ENCODE assay signal across 27 mouse cellular contexts in the genomic region with DNA sequence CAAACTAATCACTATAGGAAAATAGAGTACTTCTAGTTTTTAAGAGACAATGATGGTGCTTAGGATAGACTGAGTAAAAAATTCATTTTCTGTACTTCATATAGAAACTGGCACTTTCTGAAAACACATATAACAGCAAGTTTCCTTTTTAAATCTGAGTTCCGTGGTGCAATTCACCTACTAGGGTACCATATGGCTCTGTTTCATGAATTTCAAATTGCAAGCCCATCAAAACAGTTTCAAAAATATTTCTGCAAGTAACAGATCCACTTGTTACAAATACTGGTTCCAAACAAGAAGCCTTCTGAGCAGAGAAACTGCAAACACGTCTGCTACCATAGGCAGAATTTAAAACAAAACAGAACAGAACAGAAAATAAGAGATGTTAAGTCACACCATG. TPM values are rescaled to one million over a fixed set of nuclear protein-coding genes. Genes with fewer than 3 reads are reported as not detected.
"Had no signal": no experiment of that assay in that cellular context is flagged by ENCODE, and none has a peak within 500 bp of the region (broad histone marks: within the 10 kb centered on the region; RNA-seq: fewer than 3 reads in every experiment).

No protein-coding gene starts in this region.

- DNase-seq: left cerebral cortex, postnatal 4 days; liver; liver, embryonic 13.5 days; liver, postnatal 0 days; lung, adult 18-20 months; lung, adult 2 months; lung, embryonic 14.5 days; lung, postnatal 10 days; lung, postnatal 14 days; lung, postnatal 36 days; lung, postnatal 4 days; midbrain, embryonic 14.5 days had no signal

- ATAC-seq: liver, embryonic 12.5 days; liver, postnatal 0 days; lung, postnatal 0 days; midbrain, embryonic 13.5 days; midbrain, embryonic 15.5 days; midbrain, embryonic 16.5 days had no signal

RNA-seq across cellular contexts. Expression of a gene that starts 12.4 kb away (rescaled TPM):
- total RNA-seq: left cerebral cortex, postnatal 10 days; left cerebral cortex, postnatal 14 days; left cerebral cortex, postnatal 25 days; left cerebral cortex, postnatal 36 days; left cerebral cortex, postnatal 4 days; liver, adult 2 months; megakaryocyte progenitor cell, adult 5-6 weeks; megakaryocyte, adult 5-6 weeks; megakaryocyte-erythroid progenitor cell, adult 5-6 weeks; midbrain, postnatal 0 days; monocyte, adult 5-6 weeks had no signal
